Mouse (Mus musculus) kidney, embryonic 16.5 days (tissue): ENCODE measurements around the gene Syne3. TPM values are rescaled to one million over a fixed set of nuclear protein-coding genes. Genes with fewer than 3 reads are reported as not detected.

Experiments used
- ATAC-seq: fragments of 200-750 bp; cut with Nextera tagmentation; 2 replicates; pipeline ENCODE4 v1.8.0; 2017; ENCODE audit warnings: moderate TSS enrichment; ENCODE audit not compliant: low FRiP score, low TSS enrichment
- H3K27ac ChIP-seq: fragments of 300-500 bp; sonication (generic); 2 replicates; pipeline ENCODE4 v1.5.1; 2014; ENCODE audit warnings: low read length
- H3K27me3 ChIP-seq: fragments of 300-500 bp; sonication (generic); 2 replicates; pipeline ENCODE4 v1.6.1; 2014; ENCODE audit warnings: low read length, control low read depth, mixed read lengths; ENCODE audit not compliant: insufficient read depth
- H3K36me3 ChIP-seq: fragments of 300-500 bp; sonication (generic); 2 replicates; pipeline ENCODE4 v1.6.1; 2014; ENCODE audit warnings: low read length, control low read depth, mixed read lengths; ENCODE audit not compliant: insufficient read depth
- H3K4me1 ChIP-seq: fragments of 300-500 bp; sonication (generic); 2 replicates; pipeline ENCODE4 v1.6.1; 2014; ENCODE audit warnings: low read length, control low read depth, mixed read lengths; ENCODE audit not compliant: insufficient read depth
- H3K4me2 ChIP-seq: fragments of 300-500 bp; sonication (generic); replicated peaks from 2 replicates; pipeline ENCODE4 v1.6.1; 2014; ENCODE audit warnings: low read depth, low read length
- H3K4me3 ChIP-seq: fragments of 300-500 bp; sonication (generic); 2 replicates; pipeline ENCODE4 v1.5.1; 2014; ENCODE audit warnings: mild to moderate bottlenecking, low read length
- H3K9ac ChIP-seq: fragments of 300-500 bp; sonication (generic); replicated peaks from 2 replicates; pipeline ENCODE4 v1.6.1; 2014; ENCODE audit warnings: low read length
- H3K9me3 ChIP-seq: fragments of 300-500 bp; sonication (generic); 2 replicates; pipeline ENCODE4 v1.6.1; 2016; ENCODE audit warnings: low read length, control low read depth
- WGBS: fragments of 180-500 bp; shearing (Covaris S2); extraction: QIAGEN DNeasy Blood & Tissue Kit; methylation state at CpG from one replicate; pipeline ENCODE4 v1.1.7; 2014; 5-methylcytosine and 5-hydroxymethylcytosine counted together
- polyA plus RNA-seq: library from polyadenylated mRNA; unstranded; fragments of >200 nt; fragmentation: Nextera tagmentation; extraction: Ambion mirVana; gene quantifications from 2 replicates; pipeline ENCODE4 v1.2.1, GENCODE M21; 2015

Gene Syne3
- polyA plus RNA-seq, 1 experiment from 2014 or later, result 0.51 TPM

DNA sequence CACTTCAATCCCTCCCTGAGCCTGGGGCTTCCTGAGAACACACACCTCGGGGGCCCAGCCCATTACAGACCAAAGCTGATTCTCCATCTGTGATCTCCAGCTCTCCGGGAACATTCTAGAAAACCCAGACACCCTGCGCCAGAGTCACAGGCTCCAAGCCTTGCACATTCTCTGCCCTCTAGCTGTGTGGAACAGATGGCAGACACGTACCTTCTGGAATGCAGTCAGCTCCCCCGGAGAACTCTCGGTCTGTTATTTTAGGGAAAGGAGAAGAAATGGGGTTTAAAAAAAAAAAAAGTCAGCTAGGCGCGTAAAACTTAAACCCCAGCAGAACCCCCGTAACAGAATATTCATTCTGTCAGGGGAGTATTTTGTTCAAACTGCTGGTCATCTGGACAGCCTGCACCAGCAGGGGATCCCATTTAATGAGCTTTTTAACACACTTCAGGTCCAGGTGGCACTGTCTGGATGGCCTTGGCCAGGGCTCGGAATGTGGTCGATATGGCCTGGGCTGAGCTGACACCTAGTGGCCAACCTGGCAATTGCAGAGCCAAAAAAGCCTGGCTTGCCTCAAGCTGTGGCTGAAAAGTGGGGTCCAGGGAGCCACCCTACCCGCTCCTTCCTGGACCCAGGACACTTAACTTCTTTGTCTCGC lies 70.1 kb downstream of the Syne3 start:
- Histone ChIP-seq H3K4me2 (no peak overlapping the region), H3K36me3 (no peaks in the 10 kb centered on the region), H3K27me3 (no peaks in the 10 kb centered on the region), H3K9me3 (peaks cover 6% of the 10 kb centered on the region; the same call in 1 of the 2 replicates), H3K4me1 (no peaks in the 10 kb centered on the region; the same call in 1 of the 2 replicates), H3K9ac (no peak overlapping the region), H3K27ac (no peak overlapping the region), H3K4me3 (no peak overlapping the region)
- WGBS, result 22% methylated on average over 13 of the region's 13 CpGs
- ATAC-seq, result peak; percentile 76; the same call in 1 of the 2 replicates

- WGBS, result 73% methylated on average over 5 of the region's 5 CpGs
- peak; percentile 31; the same call in 1 of the 2 replicates for ATAC-seq
- no peaks in the 10 kb centered on the region for H3K27me3 ChIP-seq
- H3K9me3 ChIP-seq, result peaks cover 6% of the 10 kb centered on the region; the same call in 1 of the 2 replicates
- no peaks in the 10 kb centered on the region for H3K36me3 ChIP-seq
- no peak overlapping the region for H3K27ac ChIP-seq
- H3K4me3 ChIP-seq, result no peak overlapping the region
- H3K4me2 ChIP-seq, result no peak overlapping the region
- no peak overlapping the region for H3K9ac ChIP-seq
- no peaks in the 10 kb centered on the region; the same call in 1 of the 2 replicates for H3K4me1 ChIP-seq
These were observed 70.7 kb downstream of the Syne3 start for GRCm38 (mm10) chr12:104938935-104939334.

- 74% methylated on average over 4 of the region's 4 CpGs for WGBS
- Histone ChIP-seq H3K4me3 (no peak overlapping the region), H3K27me3 (no peaks in the 10 kb centered on the region), H3K9me3 (peaks cover 6% of the 10 kb centered on the region; the same call in 1 of the 2 replicates), H3K27ac (no peak overlapping the region), H3K4me1 (no peaks in the 10 kb centered on the region; the same call in 1 of the 2 replicates), H3K9ac (no peak overlapping the region), H3K4me2 (no peak overlapping the region), H3K36me3 (no peaks in the 10 kb centered on the region)
- no peak for ATAC-seq
These were observed 73.4 kb downstream of the Syne3 start for GRCm38 (mm10) chr12:104936223-104936622.

DNA sequence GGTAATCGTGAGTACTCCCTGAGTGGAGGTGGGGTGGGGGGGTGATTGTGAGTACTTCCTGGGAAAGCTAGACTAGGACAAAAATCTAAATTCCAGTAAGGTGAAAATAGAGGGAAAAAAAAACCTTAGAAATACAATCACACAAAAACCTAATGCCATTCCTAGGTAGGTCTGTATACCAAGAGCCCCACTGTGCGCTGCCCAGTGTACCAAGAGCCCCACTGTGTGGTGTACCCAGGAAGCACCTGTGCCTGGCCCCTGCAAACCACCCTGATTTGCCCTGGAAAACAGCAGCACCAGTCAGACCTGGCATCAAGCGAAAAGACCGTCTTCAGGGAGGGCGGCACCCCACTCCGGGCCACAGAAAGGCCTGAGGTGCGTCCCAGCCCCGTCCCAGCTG lies 74.5 kb downstream of the Syne3 start:
- H3K4me2 ChIP-seq, result no peak overlapping the region
- no peaks in the 10 kb centered on the region; the same call in 1 of the 2 replicates for H3K4me1 ChIP-seq
- no peaks in the 10 kb centered on the region for H3K27me3 ChIP-seq
- 89% methylated on average over 8 of the region's 8 CpGs for WGBS
- H3K36me3 ChIP-seq, result no peaks in the 10 kb centered on the region
- ATAC-seq, result no peak
- H3K4me3 ChIP-seq, result no peak overlapping the region
- H3K9ac ChIP-seq, result no peak overlapping the region
- H3K9me3 ChIP-seq, result peaks cover 6% of the 10 kb centered on the region; the same call in 1 of the 2 replicates
- no peak overlapping the region for H3K27ac ChIP-seq

DNA sequence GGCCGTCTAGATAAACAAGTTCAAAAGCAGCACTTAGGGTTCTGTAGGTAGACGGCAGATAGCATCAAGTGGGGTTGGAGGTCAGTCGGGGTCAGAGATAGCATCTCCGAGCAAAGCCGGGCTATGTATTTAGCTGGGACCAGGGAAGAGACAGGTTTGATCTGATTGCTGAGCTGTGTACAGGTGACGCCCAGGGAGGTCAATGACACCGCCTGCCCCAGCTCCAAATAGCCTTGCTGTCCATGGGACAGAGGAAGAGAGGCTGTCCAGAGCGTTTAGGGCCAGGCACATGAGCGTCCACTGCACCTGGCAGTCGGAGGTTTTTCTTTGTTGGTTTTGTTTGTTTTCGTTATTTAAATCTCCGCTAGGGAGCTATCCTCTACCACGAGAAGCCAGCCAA lies 75.8 kb downstream of the Syne3 start:
- no peak overlapping the region for H3K9ac ChIP-seq
- no peaks in the 10 kb centered on the region for H3K36me3 ChIP-seq
- H3K4me3 ChIP-seq, result no peak overlapping the region
- H3K27ac ChIP-seq, result no peak overlapping the region
- WGBS, result 67% methylated on average over 13 of the region's 13 CpGs
- ATAC-seq, result no peak
- H3K9me3 ChIP-seq, result peaks cover 6% of the 10 kb centered on the region; the same call in 1 of the 2 replicates
- no peaks in the 10 kb centered on the region for H3K4me1 ChIP-seq
- no peak overlapping the region for H3K4me2 ChIP-seq
- no peaks in the 10 kb centered on the region for H3K27me3 ChIP-seq

DNA sequence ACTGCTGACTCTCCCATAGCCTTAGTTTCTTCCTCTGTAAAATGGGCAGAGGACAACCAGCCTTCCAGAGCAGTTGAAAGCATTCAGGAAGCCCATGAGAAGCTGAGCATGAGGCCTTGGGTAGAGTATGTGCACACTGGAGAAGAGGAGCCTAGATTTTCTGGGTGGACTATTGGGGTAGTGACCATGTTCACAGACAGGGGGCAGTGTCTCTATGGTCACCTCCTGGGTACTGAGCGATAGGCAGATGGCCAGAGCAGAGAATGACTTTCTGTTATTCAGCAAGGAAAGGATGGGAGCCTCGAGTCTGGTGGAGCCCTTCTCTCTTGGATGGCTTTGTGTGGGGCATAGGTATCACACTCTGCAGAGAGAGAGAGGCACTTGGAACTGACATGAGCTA lies 76.4 kb downstream of the Syne3 start:
- Histone ChIP-seq H3K4me3 (no peak overlapping the region), H3K4me1 (no peaks in the 10 kb centered on the region)

DNA sequence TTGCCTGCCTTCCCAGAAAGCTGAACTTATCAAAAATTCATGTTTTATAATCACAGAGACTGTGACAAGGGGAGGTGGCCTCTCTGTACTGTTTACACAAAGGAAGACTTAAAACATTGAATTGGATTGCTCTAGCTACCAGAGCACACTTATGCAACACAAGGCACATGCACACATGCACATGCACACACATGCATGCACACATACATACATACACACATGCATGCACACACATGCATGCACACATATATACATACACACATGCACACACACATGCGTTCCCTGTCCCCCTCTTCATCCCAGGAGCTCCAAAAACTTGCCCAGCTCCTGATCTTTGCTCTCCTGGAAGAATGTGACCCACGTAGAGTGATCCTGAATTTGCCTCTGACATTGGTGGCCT lies 83.8 kb downstream of the Syne3 start:
- 85% methylated on average over 2 of the region's 2 CpGs for WGBS
- H3K27me3 ChIP-seq, result no peaks in the 10 kb centered on the region
- no peak for ATAC-seq

More for the DNA sequence above, 76.4 kb downstream of the Syne3 start:
- H3K27ac ChIP-seq, result no peak overlapping the region
- no peak overlapping the region for H3K9ac ChIP-seq
- H3K27me3 ChIP-seq, result no peaks in the 10 kb centered on the region
- no peaks in the 10 kb centered on the region for H3K36me3 ChIP-seq
- no peak overlapping the region for H3K4me2 ChIP-seq
- ATAC-seq, result no peak
- WGBS, result 80% methylated on average over 2 of the region's 2 CpGs
- H3K9me3 ChIP-seq, result peaks cover 6% of the 10 kb centered on the region; the same call in 1 of the 2 replicates

GRCm38 (mm10) chr12:104925035-104925434 lies 84.6 kb downstream of the Syne3 start:
- 89% methylated on average over 5 of the region's 5 CpGs for WGBS
- Histone ChIP-seq H3K9ac (no peak overlapping the region), H3K36me3 (no peaks in the 10 kb centered on the region), H3K27ac (no peak overlapping the region), H3K4me1 (peaks cover 16% of the 10 kb centered on the region; the same call in 1 of the 2 replicates), H3K4me2 (no peak overlapping the region), H3K27me3 (no peaks in the 10 kb centered on the region), H3K4me3 (no peak overlapping the region), H3K9me3 (no peaks in the 10 kb centered on the region)
- ATAC-seq, result no peak

More for the DNA sequence above, 83.8 kb downstream of the Syne3 start:
- no peak overlapping the region for H3K27ac ChIP-seq
- H3K4me1 ChIP-seq, result peaks cover 16% of the 10 kb centered on the region; the same call in 1 of the 2 replicates
- H3K36me3 ChIP-seq, result no peaks in the 10 kb centered on the region
- no peaks in the 10 kb centered on the region for H3K9me3 ChIP-seq
- no peak overlapping the region for H3K4me2 ChIP-seq
- no peak overlapping the region for H3K4me3 ChIP-seq
- no peak overlapping the region for H3K9ac ChIP-seq

DNA sequence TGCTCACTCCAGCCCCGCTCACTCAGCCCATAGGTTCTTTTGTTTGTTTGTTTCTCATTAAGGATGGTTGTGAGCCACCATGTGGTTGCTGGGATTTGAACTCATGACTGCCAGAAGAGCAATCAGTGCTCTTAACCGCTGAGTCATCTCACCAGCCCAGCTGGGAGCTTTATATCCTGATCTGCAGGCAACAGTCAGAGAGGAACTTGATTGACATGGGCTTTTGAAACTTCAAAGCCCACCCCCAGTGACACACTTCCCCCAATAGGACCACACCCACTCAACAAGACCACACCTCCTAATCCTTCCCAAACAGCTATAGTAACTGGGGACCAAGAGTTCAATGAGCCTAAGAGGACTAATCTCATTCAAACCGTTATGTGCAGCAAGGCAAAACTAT lies 85.1 kb downstream of the Syne3 start:
- 96% methylated on average over 3 of the region's 3 CpGs for WGBS
- Histone ChIP-seq H3K27ac (no peak overlapping the region), H3K4me3 (no peak overlapping the region), H3K36me3 (no peaks in the 10 kb centered on the region), H3K9me3 (no peaks in the 10 kb centered on the region), H3K9ac (no peak overlapping the region), H3K4me1 (peaks cover 16% of the 10 kb centered on the region; the same call in 1 of the 2 replicates), H3K27me3 (no peaks in the 10 kb centered on the region), H3K4me2 (no peak overlapping the region)
- ATAC-seq, result no peak

DNA sequence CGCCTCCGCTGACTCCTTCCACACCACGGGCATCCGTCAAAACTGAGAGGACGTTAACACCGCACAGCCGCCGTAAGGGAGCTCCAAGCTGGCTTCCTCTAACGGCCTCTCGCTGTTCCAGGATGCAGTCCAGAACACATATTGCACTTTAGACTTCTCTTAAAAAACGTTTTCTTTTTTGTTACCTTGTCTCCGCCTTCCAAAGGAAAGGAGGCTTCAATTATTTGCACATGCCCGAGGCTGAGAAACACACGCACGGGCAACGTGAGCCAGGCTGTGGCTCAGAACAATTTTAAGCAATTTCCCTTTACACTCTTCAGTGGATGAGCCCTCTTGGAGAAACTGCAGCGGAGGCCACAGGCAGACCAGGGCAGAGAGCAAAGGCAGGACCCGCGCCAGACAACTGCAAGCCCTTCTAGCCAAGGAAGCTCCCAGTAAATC lies 85.6 kb downstream of the Syne3 start:
- 26% methylated on average over 19 of the region's 19 CpGs for WGBS
- no peaks in the 10 kb centered on the region for H3K36me3 ChIP-seq
- no peaks in the 10 kb centered on the region for H3K9me3 ChIP-seq
- no peak overlapping the region for H3K27ac ChIP-seq
- no peak overlapping the region for H3K4me3 ChIP-seq
- ATAC-seq, result no peak
- H3K27me3 ChIP-seq, result no peaks in the 10 kb centered on the region
- H3K4me2 ChIP-seq, result no peak overlapping the region
- H3K9ac ChIP-seq, result no peak overlapping the region
- peaks cover 16% of the 10 kb centered on the region; the same call in 1 of the 2 replicates for H3K4me1 ChIP-seq
